Mouse (Mus musculus): Measurements from ENCODE around the gene Pde4d.

Gene Pde4d

GRCm38 (mm10) chr13:108449116-108450097 lies at the start of gene Pde4d:
Gene Pde4d (plus strand): TSS chr13:108449948.
- DNase-seq (ENCODE audit: extremely low spot score) = no peak

DNA sequence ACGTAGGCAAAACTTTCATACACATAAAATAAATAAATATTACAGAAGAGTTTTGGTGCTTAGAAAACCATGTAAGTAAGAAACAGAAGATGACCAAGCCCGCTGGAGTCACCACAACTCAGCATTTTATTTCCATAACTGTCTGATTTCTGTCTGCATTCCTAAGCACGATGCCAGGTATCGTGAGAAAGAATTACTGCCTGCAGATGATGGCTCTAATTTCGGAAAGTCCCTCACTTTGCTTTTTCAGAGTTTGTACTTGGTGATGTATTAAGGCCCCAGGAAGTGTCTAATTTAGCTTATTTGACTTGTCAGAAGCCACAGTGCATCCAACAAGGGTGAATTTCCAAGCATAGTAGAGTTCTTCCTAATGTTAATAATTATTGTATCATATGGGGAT lies 46.6 kb upstream of the Pde4d start:
- DNase-seq (ENCODE audit: extremely low spot score) = no peak

- DNase-seq (ENCODE audit: extremely low spot score) = no peak
Observed at GRCm38 (mm10) chr13:108404372-108404771, 45.4 kb upstream of the Pde4d start.

DNA sequence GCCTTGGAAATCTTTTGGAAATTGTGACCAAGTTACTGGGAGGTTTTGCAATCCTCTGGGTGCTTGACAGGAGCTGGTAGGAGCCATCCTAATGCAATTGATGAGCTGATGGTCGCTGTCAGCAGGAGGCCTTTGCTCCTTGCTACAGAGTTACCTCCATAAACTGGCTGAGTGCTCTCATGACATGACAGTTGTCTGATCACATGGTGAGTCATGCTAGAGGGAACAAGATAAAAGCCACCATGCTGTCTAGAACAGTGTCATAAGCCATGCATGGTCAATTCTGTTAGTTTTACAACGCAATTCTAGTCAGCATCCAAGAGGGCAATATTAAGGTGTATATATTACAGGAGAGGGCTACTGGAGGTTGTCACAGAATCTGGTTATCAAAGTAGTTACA lies 34.3 kb upstream of the Pde4d start:
- DNase-seq (ENCODE audit: extremely low spot score) = no peak

DNA sequence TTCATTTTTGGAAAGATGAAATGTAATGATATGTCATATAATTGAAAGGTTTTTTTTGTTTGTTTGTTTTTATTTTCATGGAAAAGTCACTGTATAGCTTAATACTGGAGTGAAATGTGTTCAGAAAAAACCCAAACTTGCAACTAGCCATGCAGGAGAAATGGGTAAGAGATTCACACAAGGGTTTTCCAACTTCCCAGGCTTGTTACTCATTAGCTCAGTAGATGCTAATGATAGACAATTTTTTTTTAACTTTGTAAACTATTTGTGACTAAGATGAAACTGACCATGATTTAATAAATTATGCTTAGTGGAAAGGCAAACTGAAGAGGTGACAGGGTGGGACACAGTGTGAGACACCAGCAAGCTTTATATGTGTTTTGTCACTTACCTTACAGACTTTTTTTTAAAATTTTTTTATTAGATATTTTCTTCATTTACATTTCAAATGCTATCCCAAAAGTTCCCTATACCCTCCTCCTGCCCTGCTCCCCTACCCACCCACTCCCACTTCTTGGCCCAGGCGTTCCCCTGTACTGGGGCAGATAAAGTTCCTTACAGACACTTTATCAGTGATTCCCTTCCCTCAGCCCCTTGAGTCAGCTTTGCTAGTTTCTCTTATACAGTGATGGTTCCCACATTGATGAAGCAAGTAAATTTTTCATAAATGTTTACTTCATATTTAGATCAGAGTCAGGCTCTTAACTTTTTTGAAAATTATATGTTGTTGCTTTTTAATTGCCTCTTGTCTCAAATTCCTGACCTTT lies 30.8 kb upstream of the Pde4d start:
- DNase-seq (ENCODE audit: extremely low spot score) = no peak

GRCm38 (mm10) chr13:108426322-108426721 lies 23.4 kb upstream of the Pde4d start:
- DNase-seq (ENCODE audit: extremely low spot score) = no peak

- DNase-seq (ENCODE audit: extremely low spot score) = no peak
Observed at GRCm38 (mm10) chr13:108428809-108429208, 20.9 kb upstream of the Pde4d start.

DNA sequence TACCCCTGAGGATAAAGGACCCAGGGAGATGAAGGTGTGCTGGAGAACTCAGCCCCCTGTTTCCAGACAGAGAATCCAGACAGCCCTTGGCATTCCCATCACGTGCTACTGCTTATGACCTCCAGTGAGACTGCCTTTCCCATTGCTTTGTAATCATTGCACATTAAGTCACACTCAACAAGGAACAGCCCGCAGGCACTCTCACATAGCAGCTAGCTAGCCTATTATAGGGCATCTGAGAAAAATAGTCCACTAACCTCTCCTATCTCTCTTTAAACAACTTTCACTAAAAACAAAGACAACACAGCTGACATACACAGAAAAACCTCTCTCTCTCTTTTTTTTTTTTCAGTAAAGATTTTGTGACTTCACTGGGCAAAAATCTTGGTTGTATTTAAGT lies 20.1 kb upstream of the Pde4d start:
- DNase-seq (ENCODE audit: extremely low spot score) = no peak

DNA sequence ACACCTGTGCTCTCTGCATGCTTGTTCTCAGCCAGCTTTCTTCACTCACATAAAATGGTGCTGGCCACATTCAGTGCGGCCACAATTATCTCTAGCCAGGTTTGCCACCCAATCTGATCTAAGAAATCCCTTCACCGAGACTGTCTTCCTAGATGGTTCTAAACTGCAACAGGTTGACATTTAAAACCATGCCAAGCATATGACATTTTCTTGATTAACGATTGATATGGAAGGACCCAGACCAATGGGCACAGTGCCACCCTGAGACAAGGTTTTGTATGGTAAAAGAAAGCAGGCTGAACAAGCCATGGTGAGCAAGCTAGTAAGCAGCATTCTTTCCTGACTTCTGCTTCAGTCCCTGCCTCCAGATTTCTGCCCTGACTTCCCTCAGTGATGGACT lies 18.0 kb upstream of the Pde4d start:
- no peak for DNase-seq (ENCODE audit: extremely low spot score)

DNA sequence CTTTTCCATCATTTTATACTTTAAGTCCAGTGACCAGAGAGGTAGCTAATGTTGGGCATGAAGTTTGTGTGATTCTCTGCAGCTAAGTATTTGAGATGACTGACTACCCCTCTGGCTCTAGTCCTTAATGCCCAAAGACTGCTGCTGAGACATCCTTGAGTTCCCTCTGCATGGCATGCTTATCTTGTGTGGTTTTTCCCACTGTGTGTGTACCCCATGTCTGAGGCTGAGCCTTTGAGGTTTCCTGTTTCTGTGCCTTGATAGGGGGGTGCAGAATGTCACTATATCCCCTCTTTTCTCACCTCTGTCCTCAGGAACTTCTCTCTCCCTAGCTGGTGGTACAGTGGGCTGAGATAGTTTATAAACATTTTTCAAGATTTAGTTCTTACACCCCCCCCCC lies 14.1 kb upstream of the Pde4d start:
- DNase-seq (ENCODE audit: extremely low spot score) = no peak

DNA sequence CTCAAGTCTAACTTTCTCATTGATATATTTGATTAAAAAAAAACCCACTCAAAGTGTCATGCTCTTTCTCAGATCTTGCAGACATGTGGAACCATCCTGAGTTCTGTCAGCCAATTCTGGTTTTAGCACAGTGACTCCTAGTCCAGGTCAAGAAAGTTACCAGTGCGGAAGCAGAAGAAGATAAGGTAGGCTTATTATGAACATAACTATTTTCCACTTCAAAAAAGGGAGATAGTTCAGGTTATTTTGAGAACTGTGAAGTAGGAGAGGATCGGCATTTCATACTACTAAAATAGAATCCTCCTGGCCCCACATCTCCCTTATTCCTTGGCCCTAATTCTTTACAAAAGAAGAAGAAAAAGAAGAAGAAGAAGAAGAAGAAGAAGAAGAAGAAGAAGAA lies 12.3 kb upstream of the Pde4d start:
- DNase-seq (ENCODE audit: extremely low spot score) = no peak

DNA sequence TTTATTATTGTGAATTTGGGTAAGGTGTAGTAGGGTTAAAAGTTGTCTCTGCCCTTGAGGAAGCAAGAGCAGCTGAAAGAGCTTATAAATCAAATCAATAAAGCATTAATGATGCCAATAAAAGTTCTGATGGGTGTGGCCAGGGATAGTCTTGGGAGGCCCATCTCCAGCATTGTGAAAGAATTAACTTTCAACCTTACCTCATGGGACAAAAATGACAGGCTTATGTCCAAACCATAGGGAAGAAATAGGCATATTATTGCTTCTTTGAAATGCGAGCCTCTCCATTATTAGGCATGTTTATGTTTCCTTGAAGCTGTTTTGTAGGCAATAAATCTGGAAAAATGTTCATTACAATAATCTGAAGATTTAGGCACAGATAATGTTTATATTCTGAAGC lies 10.7 kb upstream of the Pde4d start:
- no peak for DNase-seq (ENCODE audit: extremely low spot score)

DNA sequence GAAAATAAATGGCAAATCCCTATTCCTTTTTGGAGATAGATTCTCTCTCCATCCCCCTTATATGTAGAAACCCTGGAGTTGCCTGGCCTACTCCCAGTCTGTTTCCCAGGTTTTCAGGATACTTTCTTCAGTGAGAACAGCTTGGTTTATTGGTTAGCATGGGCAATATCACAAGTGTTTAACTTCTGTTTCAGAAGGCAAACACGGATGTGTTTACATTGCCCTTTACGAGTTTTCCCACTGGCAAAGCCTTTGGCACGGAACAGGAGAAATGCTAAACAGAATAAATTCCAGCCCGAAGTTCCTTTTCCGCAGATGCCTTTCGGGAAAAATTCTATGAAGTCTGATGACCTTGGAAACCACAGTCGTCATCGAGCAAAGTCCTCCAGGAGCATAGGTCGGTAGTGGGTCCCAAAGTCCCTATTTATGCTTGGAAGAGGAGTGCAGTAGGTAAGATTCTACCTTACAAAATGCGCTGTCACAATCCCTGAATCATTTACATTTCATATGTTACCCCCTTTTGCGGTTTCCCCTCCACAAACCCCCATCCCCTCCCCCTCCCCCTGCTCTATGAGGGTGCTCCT lies 1.3 kb upstream of the Pde4d start:
- DNase-seq (ENCODE audit: extremely low spot score) = no peak

GRCm38 (mm10) chr13:108451122-108451521 lies 1.4 kb downstream of the Pde4d start:
- no peak for DNase-seq (ENCODE audit: extremely low spot score)

DNA sequence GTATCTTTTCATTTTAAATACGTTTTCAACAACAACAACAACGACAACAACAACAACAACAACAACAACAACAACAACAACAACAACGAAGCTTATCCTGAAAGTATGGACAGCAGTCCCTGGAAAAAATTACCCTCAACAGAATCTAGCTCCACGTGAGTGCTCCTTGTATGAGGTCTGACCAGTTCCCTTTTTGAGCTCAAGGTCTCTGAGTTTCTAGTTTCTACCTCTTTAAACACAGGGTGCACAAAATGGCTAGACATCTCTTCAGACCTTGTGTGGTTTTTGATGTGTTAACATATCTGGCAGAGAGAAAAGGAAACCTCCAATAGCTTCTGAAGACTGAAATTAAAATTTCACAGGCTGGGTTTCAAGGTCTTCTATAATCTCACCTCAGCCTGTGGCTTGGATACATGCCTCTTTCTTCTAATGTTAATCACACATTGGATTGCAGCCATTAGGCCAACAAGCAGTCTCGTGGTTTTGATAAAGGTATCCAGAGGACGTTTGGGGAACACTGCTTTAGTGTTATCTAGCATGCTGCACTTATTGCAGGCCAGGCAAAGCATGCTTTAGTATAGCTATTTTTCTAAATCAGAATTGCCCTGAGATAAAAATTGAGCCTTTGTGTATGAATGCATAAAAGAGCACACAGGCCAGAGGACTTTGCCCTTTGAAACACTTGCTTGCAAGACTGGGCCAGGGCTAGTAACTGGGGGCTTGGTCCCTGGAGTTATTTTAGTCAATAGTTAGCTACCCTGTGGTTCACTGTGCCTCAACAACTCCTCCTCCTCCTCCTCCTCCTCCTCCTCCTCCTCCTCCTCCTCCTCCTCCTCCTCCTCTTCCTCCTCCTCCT lies 3.5 kb downstream of the Pde4d start:
- no peak for DNase-seq (ENCODE audit: extremely low spot score)

DNA sequence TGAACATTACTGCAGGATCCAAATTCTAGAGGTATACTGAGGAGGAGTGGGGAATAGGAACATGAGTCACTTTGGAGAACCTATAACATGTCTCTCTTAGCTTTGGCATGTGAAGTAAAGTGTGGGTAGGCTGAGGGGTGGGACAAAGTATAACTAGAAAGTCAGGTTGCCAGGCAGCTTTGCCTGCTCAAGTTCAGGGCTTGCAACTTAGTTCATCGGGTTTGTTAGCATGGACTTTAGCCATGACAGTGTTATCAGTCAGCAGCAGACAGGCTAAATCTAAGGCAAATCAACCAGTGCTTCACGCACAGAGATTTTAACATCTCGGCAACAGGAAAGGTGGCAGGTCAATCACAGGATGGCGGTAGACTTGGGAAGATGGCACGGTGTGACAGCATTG lies 12.8 kb downstream of the Pde4d start:
- no peak for DNase-seq (ENCODE audit: extremely low spot score)

DNA sequence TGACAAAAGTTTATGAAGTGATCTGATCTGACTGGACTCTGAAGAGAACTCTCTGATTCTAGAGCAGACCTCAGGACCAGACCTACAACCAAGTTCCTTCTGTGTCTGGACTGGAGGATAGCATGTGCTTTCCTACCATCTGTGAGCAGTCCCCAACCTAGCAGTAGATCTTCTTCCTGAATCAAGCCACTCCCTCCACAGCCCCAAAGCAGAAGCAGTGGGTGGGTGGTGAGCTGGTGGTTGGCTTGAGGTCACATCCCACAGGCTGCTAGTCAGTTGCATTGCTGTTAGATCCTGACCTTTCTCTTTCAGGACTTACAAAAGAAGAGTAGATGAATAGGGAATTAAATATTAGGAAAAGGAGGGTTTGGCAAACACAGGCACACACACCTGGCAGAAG lies 16.0 kb downstream of the Pde4d start:
- no peak for DNase-seq (ENCODE audit: extremely low spot score)

GRCm38 (mm10) chr13:108467046-108467445 lies 17.3 kb downstream of the Pde4d start:
- DNase-seq (ENCODE audit: extremely low spot score) = no peak

DNA sequence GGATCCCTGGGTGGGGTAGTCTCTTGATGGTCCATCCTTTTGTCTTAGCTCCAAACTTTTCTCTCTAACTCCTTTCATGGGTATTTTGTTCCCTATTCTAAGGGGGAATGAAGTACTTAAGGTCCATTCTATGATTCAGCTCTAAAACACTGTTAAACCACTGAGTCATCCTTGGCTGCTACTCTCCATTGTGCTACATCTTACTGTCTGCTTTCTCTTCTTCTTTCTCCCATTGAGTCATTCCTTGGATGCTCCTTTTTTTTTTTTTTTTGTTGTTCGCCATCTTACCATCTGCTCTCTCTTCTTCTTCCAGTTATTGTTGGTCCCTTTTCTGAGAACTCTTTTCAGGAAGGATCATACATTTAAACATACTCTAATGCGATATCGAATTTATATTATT lies 30.7 kb downstream of the Pde4d start:
- DNase-seq (ENCODE audit: extremely low spot score) = no peak

DNA sequence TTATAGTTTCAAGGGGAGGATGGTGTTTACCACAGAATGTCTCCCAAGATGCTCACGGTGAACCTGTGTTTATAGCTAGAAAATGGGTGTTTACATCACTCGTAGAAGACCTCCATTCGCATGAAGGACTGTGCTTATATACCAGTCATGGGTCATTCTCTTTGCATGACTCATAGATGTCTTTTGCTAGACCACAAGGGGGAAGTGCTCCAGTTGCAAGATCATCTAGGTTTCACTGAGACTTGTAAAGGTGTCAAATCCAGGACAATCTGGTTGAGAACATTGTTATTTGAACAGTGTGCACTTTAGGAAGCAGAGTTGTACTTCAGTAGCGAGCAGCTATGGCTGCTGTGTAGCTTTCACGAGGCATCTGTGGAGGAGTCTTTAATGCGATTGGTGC lies 35.3 kb downstream of the Pde4d start:
- DNase-seq (ENCODE audit: extremely low spot score) = no peak

GRCm38 (mm10) chr13:108487066-108487465 lies 37.3 kb downstream of the Pde4d start:
- DNase-seq (ENCODE audit: extremely low spot score) = no peak

GRCm38 (mm10) chr13:108489825-108490224 lies 40.1 kb downstream of the Pde4d start:
- no peak for DNase-seq (ENCODE audit: extremely low spot score)

Data from embryo, embryonic 9.5 days (tissue).